Mouse (Mus musculus) liver, embryonic 11.5 days (tissue): ENCODE measurements around the gene Arhgef12. TPM values are rescaled to one million over a fixed set of nuclear protein-coding genes. Genes with fewer than 3 reads are reported as not detected.
A peak's percentile ranks its signal among the peaks of the same experiment; 100 is the strongest.

Experiments used
- ATAC-seq: fragments of 200-750 bp; cut with Nextera tagmentation; replicated peaks from 2 replicates; pipeline ENCODE4 v1.8.0; 2017; ENCODE audit warnings: moderate number of reproducible peaks, mild to moderate bottlenecking, moderate TSS enrichment, moderate library complexity; ENCODE audit not compliant: low FRiP score
- DNase-seq: peaks from one replicate; pipeline ENCODE4 v3.0.0-alpha.2; 2017; ENCODE audit warnings: low spot score
- H3K27ac ChIP-seq: fragments of 300-500 bp; sonication (generic); 2 replicates; pipeline ENCODE4 v1.5.1; 2014; ENCODE audit warnings: mild to moderate bottlenecking, low read depth, low read length, control low read depth
- H3K27me3 ChIP-seq: fragments of 300-500 bp; sonication (generic); replicated peaks from 2 replicates; pipeline ENCODE4 v1.6.1; 2014; ENCODE audit warnings: low read length, mixed read lengths; ENCODE audit not compliant: control insufficient read depth, insufficient read depth
- H3K36me3 ChIP-seq: fragments of 300-500 bp; sonication (generic); 2 replicates; pipeline ENCODE4 v1.6.1; 2014; ENCODE audit warnings: mild to moderate bottlenecking, low read length, moderate library complexity, mixed read lengths; ENCODE audit not compliant: control insufficient read depth, insufficient read depth
- H3K4me1 ChIP-seq: fragments of 300-500 bp; sonication (generic); replicated peaks from 2 replicates; pipeline ENCODE4 v1.6.1; 2014; ENCODE audit warnings: low read length, mixed read lengths; ENCODE audit not compliant: control insufficient read depth, insufficient read depth
- H3K4me2 ChIP-seq: fragments of 300-500 bp; sonication (generic); 2 replicates; pipeline ENCODE4 v1.6.1; 2014; ENCODE audit warnings: mild to moderate bottlenecking, control low read depth, moderate library complexity
- H3K4me3 ChIP-seq: fragments of 300-500 bp; sonication (generic); 2 replicates; pipeline ENCODE4 v1.5.1; 2014; ENCODE audit warnings: low read depth, low read length, control low read depth
- H3K9ac ChIP-seq: fragments of 300-500 bp; sonication (generic); 2 replicates; pipeline ENCODE4 v1.6.1; 2014; ENCODE audit warnings: low read depth, low read length, control low read depth
- H3K9me3 ChIP-seq: fragments of 300-500 bp; sonication (generic); 2 replicates; pipeline ENCODE4 v1.6.1; 2016; ENCODE audit warnings: low read length, inconsistent platforms, mixed read lengths; ENCODE audit not compliant: control insufficient read depth
- WGBS: fragments of 180-500 bp; shearing (Covaris S2); extraction: QIAGEN DNeasy Blood & Tissue Kit; methylation state at CpG from one replicate; pipeline ENCODE4 v1.1.7; 2014; 5-methylcytosine and 5-hydroxymethylcytosine counted together
- polyA plus RNA-seq: library from polyadenylated mRNA; unstranded; fragments of >200 nt; fragmentation: Nextera tagmentation; extraction: Ambion mirVana; gene quantifications from 2 replicates; pipeline ENCODE4 v1.2.1, GENCODE M21; 2014

The Arhgef12 gene
- polyA plus RNA-seq, 1 experiment from 2014 or later = 7.0 TPM

DNA sequence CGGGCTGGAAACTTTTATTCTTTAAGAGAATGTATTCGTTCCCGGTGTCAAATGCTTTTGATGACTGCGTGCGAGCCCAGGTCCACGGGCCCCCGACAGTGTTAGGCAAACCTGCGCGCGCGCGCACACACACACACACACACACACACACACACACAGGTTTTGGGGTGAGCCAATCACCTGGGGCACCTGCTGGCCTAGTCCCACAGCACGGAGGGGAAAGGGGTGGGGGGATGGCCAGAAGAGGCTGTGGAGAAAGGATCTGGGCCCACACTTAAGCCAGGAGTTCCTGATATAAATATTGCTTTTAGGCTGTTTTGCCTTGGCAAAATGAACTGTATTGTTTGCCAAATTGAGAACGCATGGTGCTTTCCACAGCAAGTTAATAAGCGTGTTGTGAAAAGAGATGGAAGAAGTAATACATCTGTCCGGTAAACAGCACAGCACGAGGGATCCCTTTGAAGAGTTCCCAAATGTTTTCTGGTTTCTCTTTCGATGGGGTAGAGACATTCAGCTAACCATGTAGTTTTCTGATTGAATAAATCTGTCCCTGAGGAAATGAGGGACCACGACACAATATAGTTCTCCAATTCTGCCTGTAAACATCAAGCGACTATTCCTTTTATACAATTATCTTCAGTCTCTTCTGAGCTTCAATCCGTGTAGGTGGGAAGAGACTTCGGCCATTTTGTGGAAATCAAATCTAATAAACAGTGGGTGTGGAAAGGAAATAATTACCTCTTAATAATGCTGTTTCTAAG is 433 bp downstream of the Arhgef12 start:
- no peak for ATAC-seq
- Histone ChIP-seq H3K4me2 (peak overlapping the region; percentile 86), H3K9ac (peak overlapping the region; percentile 85), H3K27ac (peak overlapping the region; percentile 82), H3K27me3 (peaks cover 9% of the 10 kb centered on the region), H3K4me3 (peak overlapping the region; percentile 93), H3K9me3 (no peaks in the 10 kb centered on the region), H3K36me3 (no peaks in the 10 kb centered on the region), H3K4me1 (peaks cover 19% of the 10 kb centered on the region)
- DNase-seq = no peak
- WGBS = 23% methylated on average over 22 of the region's 22 CpGs

DNA sequence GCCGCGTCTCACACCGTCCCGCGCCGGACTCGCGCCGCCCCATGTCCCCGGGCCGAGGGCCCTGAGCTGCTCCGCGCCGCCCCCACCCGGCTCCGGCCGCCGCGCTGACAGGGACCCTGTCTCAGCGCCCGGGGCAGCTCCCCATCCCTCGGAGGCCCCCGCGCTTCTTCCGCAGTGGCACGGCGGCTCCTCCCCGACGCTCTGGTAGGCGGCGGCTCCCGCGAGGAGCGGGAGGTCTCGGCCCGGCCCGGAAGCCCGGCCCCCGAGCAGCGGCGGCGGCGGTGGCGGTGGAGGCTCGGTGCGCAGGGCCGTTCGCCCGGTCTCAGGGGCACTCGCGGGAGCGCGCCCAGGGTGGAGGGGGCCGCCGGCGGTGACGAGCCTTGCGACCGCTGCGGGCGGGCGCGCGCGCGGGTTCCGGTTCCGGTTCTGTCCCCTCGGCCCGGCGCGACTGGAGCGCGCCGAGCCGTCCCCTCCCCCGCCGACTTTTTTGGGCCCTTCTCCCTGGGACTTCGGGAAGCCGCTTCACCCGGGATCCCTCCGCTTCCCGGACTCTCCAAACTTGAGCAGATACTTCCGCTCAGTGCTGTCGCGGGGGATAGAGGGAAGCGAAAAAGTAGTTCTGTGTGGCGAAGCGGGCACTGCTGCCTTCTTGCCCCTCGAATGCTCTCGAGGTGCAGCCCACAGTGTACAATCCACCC is 1.2 kb downstream of the Arhgef12 start:
- H3K27me3 ChIP-seq = peaks cover 9% of the 10 kb centered on the region
- peak overlapping the region; percentile 82 for H3K27ac ChIP-seq
- ATAC-seq (peak; percentile 70), DNase-seq (peak; percentile 85)
- H3K9ac ChIP-seq = peak overlapping the region; percentile 85
- no peaks in the 10 kb centered on the region for H3K36me3 ChIP-seq
- H3K4me1 ChIP-seq = peaks cover 19% of the 10 kb centered on the region
- H3K9me3 ChIP-seq = no peaks in the 10 kb centered on the region
- H3K4me2 ChIP-seq = peak overlapping the region; percentile 86
- H3K4me3 ChIP-seq = peak overlapping the region; percentile 93
- WGBS = under 1% methylated on average over 84 of the region's 91 CpGs

DNA sequence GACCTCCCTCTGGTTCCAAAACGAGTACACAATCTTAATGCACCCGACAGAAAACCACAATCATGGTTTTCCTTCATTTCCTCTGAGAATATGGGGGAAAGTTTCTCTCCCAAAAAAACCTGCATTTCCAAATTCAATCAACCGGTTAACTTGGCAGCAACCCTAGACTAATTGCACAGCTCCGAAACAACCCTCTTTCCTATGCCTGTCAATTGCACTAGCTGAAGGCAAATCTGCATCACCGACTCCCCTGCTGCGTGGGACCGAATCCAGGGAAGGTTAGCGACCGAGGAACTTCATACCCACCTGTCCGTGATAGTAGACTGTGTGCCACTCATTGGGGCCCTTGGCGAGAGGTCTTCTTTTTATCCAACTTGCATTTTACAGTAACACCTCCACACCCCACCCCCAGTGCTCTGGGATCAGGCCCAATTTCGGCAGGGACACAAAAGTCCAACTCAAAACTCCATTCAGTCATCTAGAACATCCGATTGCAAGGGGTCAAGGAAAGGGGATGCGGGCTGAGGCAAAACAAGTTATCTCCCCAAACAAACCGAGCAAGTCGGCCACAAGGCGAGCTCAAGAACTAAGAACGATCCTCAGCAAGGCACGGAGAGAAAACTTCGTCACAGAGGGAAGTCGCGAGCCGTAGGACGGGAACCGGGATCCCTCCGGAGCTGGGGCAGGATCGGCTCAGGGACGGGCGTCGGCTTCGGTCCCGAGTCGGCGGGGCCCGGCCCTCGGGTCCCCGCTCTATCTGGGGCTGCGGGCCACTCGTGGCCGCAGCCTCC is 2.0 kb downstream of the Arhgef12 start:
- no peaks in the 10 kb centered on the region for H3K9me3 ChIP-seq
- no peaks in the 10 kb centered on the region for H3K36me3 ChIP-seq
- peaks cover 6% of the 10 kb centered on the region for H3K27me3 ChIP-seq
- peak overlapping the region; percentile 82 for H3K27ac ChIP-seq
- H3K9ac ChIP-seq = peak overlapping the region; percentile 85
- peak overlapping the region; percentile 86 for H3K4me2 ChIP-seq
- DNase-seq = peak; percentile 39
- H3K4me3 ChIP-seq = peak overlapping the region; percentile 93
- under 1% methylated on average over 37 of the region's 40 CpGs for WGBS
- peak; percentile 46; the same call in 1 of the 2 replicates for ATAC-seq
- peaks cover 19% of the 10 kb centered on the region for H3K4me1 ChIP-seq

DNA sequence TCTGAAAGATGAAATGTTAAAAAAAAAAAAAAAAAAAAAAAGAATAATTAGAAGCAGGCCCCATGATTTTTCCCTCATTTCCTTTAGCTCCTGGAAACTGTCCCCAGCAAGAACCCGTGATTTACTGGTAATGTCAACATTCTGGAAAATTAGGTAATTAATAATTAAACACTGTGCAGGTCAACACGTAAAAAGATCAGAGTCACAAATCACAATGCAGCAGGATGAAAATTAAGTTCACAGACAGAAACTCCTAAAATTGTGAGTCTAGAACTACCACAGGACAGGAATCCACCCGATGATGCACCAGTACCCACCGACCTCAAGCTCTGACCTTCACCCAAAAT is 2.5 kb downstream of the Arhgef12 start:
- Histone ChIP-seq H3K36me3 (no peaks in the 10 kb centered on the region), H3K4me3 (peak overlapping the region; percentile 93), H3K4me1 (peaks cover 19% of the 10 kb centered on the region), H3K4me2 (peak overlapping the region; percentile 86), H3K9me3 (no peaks in the 10 kb centered on the region), H3K9ac (peak overlapping the region; percentile 85), H3K27ac (no peak overlapping the region), H3K27me3 (peaks cover 5% of the 10 kb centered on the region)
- 12% methylated on average over 4 of the region's 4 CpGs for WGBS
- no peak for ATAC-seq
- no peak for DNase-seq

DNA sequence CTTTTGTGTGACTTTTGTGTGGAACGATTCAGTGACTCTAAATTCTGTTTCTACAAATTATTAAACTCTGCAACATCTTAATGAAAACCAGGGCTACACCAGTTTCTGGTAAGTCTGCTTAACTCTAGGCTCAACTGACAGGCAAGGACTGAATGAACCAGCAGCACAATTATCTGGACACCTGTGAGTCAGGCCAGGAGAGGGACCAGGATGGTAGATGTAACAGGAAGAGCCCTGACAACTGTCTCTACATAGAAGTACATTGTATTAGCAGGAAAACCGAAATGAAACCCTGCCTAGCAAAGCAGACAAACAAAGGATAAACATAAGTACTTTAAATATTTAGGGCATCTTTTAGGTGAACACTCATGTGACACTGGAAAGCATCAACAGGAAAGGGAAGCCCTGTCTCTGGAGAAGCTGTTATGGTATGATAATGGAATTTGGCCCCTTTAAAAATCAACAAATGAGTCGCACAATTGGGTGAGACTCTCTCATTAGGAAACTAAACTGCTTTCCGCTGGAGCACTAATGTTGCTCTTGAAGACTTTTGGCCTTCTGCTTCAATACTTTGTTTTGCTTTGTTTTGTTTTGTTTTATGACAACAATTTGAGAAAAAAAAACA is 3.3 kb downstream of the Arhgef12 start:
- WGBS = 33% methylated on average over 4 of the region's 4 CpGs
- Histone ChIP-seq H3K9me3 (no peaks in the 10 kb centered on the region), H3K27ac (no peak overlapping the region), H3K4me1 (peaks cover 19% of the 10 kb centered on the region), H3K9ac (0 out of 2 replicates have a peak overlapping the region, but pooled peaks have one; percentile 50), H3K4me3 (peak overlapping the region; percentile 93), H3K36me3 (no peaks in the 10 kb centered on the region), H3K27me3 (peaks cover 5% of the 10 kb centered on the region), H3K4me2 (peak overlapping the region; percentile 86)
- no peak for DNase-seq
- no peak for ATAC-seq

DNA sequence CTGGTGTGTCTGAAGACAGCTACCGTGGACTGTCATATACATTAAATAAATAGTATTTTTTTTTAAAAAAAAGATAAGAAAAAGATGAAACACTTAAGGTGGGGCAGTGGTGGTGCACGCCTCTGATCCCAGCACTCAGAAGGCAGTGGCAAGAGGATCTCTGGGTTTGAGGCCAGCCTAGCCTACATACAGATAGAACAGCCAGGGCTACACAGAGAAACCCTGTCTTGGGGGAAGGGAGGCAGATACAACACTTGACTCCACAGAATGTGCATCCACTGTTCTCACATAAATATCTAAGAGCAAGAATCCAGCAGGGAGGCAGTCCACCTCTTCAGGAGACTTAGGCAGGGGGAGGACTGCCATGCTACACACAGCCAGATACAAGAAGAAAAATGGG is 4.1 kb downstream of the Arhgef12 start:
- Histone ChIP-seq H3K27me3 (peaks cover 3% of the 10 kb centered on the region), H3K9ac (peak overlapping the region; percentile 20; the same call in 1 of the 2 replicates), H3K4me1 (peaks cover 19% of the 10 kb centered on the region), H3K4me3 (peak overlapping the region; percentile 93), H3K36me3 (no peaks in the 10 kb centered on the region), H3K9me3 (no peaks in the 10 kb centered on the region), H3K27ac (peak overlapping the region; percentile 35; the same call in 1 of the 2 replicates), H3K4me2 (peak overlapping the region; percentile 86)
- 70% methylated on average over 2 of the region's 2 CpGs for WGBS
- ATAC-seq = no peak
- no peak for DNase-seq

DNA sequence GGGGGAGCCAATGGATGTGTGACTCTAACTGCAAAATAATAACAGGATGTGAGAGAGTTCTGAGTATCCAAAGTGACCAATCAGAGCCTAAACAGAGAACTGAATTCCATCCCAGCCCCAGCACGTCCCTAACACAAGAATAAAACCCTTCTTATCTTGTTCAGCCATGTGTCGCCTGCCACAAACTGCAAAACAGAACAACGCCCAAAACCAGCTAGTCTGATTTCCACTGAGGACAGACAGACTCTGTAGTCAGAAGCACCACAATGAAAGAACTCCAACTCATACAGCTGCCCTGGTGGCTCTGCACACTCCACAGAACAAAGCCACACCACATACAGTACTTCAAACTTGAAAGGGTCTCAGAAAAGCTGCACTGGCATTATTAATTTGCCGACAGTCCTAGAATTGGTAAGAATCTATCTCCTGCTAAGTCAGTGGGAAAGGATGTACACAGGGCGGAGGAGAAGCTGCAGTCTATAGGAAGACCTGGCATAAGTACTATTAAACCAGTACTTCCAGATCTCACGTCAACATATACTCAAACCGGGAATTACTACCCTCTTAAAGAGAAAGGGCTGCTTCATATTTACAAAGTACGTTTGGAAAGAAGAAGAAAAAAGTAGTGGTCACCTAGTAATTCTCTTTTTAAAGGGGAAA is 5.0 kb downstream of the Arhgef12 start:
- Histone ChIP-seq H3K36me3 (no peaks in the 10 kb centered on the region), H3K27ac (peak overlapping the region; percentile 82), H3K4me3 (peak overlapping the region; percentile 10; the same call in 1 of the 2 replicates), H3K4me2 (peak overlapping the region; percentile 86), H3K4me1 (peaks cover 19% of the 10 kb centered on the region), H3K9ac (no peak overlapping the region), H3K27me3 (no peaks in the 10 kb centered on the region; the same call in 1 of the 2 replicates), H3K9me3 (no peaks in the 10 kb centered on the region)
- peak; percentile 46 for DNase-seq
- ATAC-seq = peak; percentile 87
- 42% methylated on average over 8 of the region's 8 CpGs for WGBS

DNA sequence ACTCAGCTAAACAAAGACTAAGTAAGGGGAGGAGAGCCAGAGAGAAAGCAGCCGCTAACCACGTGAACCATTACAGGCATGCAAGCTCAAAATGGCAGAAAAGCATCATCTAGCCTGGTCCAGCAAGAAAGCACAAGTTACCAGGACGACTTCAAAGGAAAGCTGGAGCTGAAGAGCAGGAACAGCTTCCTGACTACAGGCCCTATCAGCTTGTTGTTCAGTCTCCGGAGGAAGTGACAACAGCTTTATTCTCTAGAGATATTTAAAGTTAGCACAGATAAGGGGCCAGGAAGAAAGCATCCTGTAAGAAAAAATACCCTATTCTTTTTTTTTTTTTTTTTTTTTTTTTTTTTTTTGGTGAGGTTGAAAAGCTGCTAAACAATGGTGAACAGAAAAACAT is 8.1 kb downstream of the Arhgef12 start:
- Histone ChIP-seq H3K27me3 (peaks cover 2% of the 10 kb centered on the region; the same call in 1 of the 2 replicates), H3K4me3 (no peak overlapping the region), H3K9ac (no peak overlapping the region), H3K36me3 (no peaks in the 10 kb centered on the region), H3K4me2 (no peak overlapping the region), H3K27ac (no peak overlapping the region), H3K9me3 (no peaks in the 10 kb centered on the region), H3K4me1 (peaks cover 17% of the 10 kb centered on the region)
- no peak for DNase-seq
- 38% methylated on average over 4 of the region's 4 CpGs for WGBS
- no peak for ATAC-seq
